Mouse (Mus musculus) WW6 (cell line): Measurements from ENCODE around the gene Ubd.
A peak's percentile ranks its signal among the peaks of the same experiment; 100 is the strongest.
"Not testable (repeated sequence)": the region's sequence is repeated elsewhere in the genome, so short reads cannot be mapped to it uniquely, and the experiment has no call there.

Source experiments
- DNase-seq: peaks from one replicate; pipeline ENCODE4 v3.0.0-alpha.2; 2013; ENCODE audit warnings: low read depth, low spot score

Ubd gene

GRCm38 (mm10) chr17:37193656-37194055 lies at the start of gene Ubd:
Gene Ubd, plus strand, starts transcription at chr17:37193892.
- DNase-seq = no peak

GRCm38 (mm10) chr17:37161394-37161793 lies 32.3 kb upstream of the Ubd start, which contains the start of gene Olfr93:
Gene Olfr93, minus strand, starts transcription at chr17:37161494.
- DNase-seq = no peak

- DNase-seq = no peak
Measured at GRCm38 (mm10) chr17:37185474-37185873, 8.2 kb upstream of the Ubd start.

GRCm38 (mm10) chr17:37190711-37191110 lies 3.0 kb upstream of the Ubd start:
- peak; percentile 78 for DNase-seq

- no peak for DNase-seq
Measured at GRCm38 (mm10) chr17:37193032-37193431, 660 bp upstream of the Ubd start.

GRCm38 (mm10) chr17:37194782-37195181 lies 1.1 kb downstream of the Ubd start:
- no peak for DNase-seq

GRCm38 (mm10) chr17:37196845-37197724 lies 3.4 kb downstream of the Ubd start:
- no peak for DNase-seq

- DNase-seq = no peak
Measured at GRCm38 (mm10) chr17:37200894-37201293, 7.2 kb downstream of the Ubd start, which contains the start of gene Olfr94. Gene Olfr94, minus strand, starts transcription at chr17:37200994.

GRCm38 (mm10) chr17:37203206-37203916 lies 9.7 kb downstream of the Ubd start:
- DNase-seq = peak; percentile 60

- no peak for DNase-seq
Measured at GRCm38 (mm10) chr17:37203917-37204236, 10.2 kb downstream of the Ubd start.

- DNase-seq = peak; percentile 40
Measured at GRCm38 (mm10) chr17:37210884-37211768, 17.4 kb downstream of the Ubd start.

GRCm38 (mm10) chr17:37213018-37213417 lies 19.3 kb downstream of the Ubd start, which contains the start of gene Olfr95:
Gene Olfr95, minus strand, starts transcription at chr17:37213118.
- DNase-seq = no peak

GRCm38 (mm10) chr17:37218486-37218885 lies 24.8 kb downstream of the Ubd start:
- DNase-seq = no peak

GRCm38 (mm10) chr17:37219846-37220245 lies 26.2 kb downstream of the Ubd start, which contains the start of gene Olfr96:
Gene Olfr96, plus strand, starts transcription at chr17:37220146.
- DNase-seq = no peak

GRCm38 (mm10) chr17:37221879-37222278 lies 28.2 kb downstream of the Ubd start:
- no peak for DNase-seq

GRCm38 (mm10) chr17:37237230-37237629 lies 43.5 kb downstream of the Ubd start, which contains the start of gene Olfr97:
Gene Olfr97, minus strand, starts transcription at chr17:37237330.
- DNase-seq = not testable (repeated sequence)

GRCm38 (mm10) chr17:37242198-37242597 lies 48.5 kb downstream of the Ubd start:
- DNase-seq = no peak
